Mouse (Mus musculus): ENCODE data around the gene Atxn1. TPM values are rescaled to one million over a fixed set of nuclear protein-coding genes. Genes with fewer than 3 reads are reported as not detected.
A peak's percentile ranks its signal among the peaks of the same experiment; 100 is the strongest.

Gene Atxn1
- polyA plus RNA-seq, 1 experiment from 2014 or later, result 10.4 TPM

GRCm38 (mm10) chr13:45614762-45615161, 350.0 kb downstream of the Atxn1 start:
- Histone ChIP-seq H3K4me1 (ENCODE audit: control insufficient read depth, insufficient read depth, low read length) (no peaks in the 10 kb centered on the region), H3K27me3 (ENCODE audit: control insufficient read depth, insufficient read depth, low read depth, low read length) (no peaks in the 10 kb centered on the region), H3K4me3 (ENCODE audit: low read depth, low read length) (no peak overlapping the region), H3K4me2 (ENCODE audit: low read length) (no peak overlapping the region), H3K9ac (ENCODE audit: low read depth, low read length) (no peak overlapping the region), H3K9me3 (replicated peaks; ENCODE audit: control insufficient read depth, low read length, poor library complexity, severe bottlenecking) (no peaks in the 10 kb centered on the region), H3K27ac (ENCODE audit: low read length) (no peak overlapping the region), H3K36me3 (ENCODE audit: control insufficient read depth, insufficient read depth, low read length) (no peaks in the 10 kb centered on the region)
- 67% methylated on average over 11 of the region's 11 CpGs for WGBS
- ATAC-seq, result no peak

- no peak overlapping the region for H3K4me2 ChIP-seq (ENCODE audit: low read length)
- H3K4me1 ChIP-seq (ENCODE audit: control insufficient read depth, insufficient read depth, low read length), result peaks cover 4% of the 10 kb centered on the region; the same call in 1 of the 2 replicates
- no peak for ATAC-seq
- no peak overlapping the region for H3K27ac ChIP-seq (ENCODE audit: low read length)
- H3K4me3 ChIP-seq (ENCODE audit: low read depth, low read length), result no peak overlapping the region
- H3K27me3 ChIP-seq (ENCODE audit: control insufficient read depth, insufficient read depth, low read depth, low read length), result no peaks in the 10 kb centered on the region
- H3K9me3 ChIP-seq (replicated peaks; ENCODE audit: control insufficient read depth, low read length, poor library complexity, severe bottlenecking), result no peaks in the 10 kb centered on the region
- H3K9ac ChIP-seq (ENCODE audit: low read depth, low read length), result no peak overlapping the region
- WGBS, result 34% methylated on average over 5 of the region's 5 CpGs
- H3K36me3 ChIP-seq (ENCODE audit: control insufficient read depth, insufficient read depth, low read length), result no peaks in the 10 kb centered on the region
Observed at GRCm38 (mm10) chr13:45613346-45613745, 351.5 kb downstream of the Atxn1 start.

GRCm38 (mm10) chr13:45611554-45611953, 353.3 kb downstream of the Atxn1 start:
- ATAC-seq, result no peak
- 83% methylated on average over 3 of the region's 3 CpGs for WGBS
- H3K9ac ChIP-seq (ENCODE audit: low read depth, low read length), result no peak overlapping the region

GRCm38 (mm10) chr13:45609461-45609860, 355.3 kb downstream of the Atxn1 start:
- no peak overlapping the region for H3K4me2 ChIP-seq (ENCODE audit: low read length)
- no peaks in the 10 kb centered on the region for H3K36me3 ChIP-seq (ENCODE audit: control insufficient read depth, insufficient read depth, low read length)
- H3K4me3 ChIP-seq (ENCODE audit: low read depth, low read length), result no peak overlapping the region
- 34% methylated on average over 4 of the region's 4 CpGs for WGBS
- H3K9ac ChIP-seq (ENCODE audit: low read depth, low read length), result no peak overlapping the region
- no peak overlapping the region for H3K27ac ChIP-seq (ENCODE audit: low read length)
- H3K9me3 ChIP-seq (replicated peaks; ENCODE audit: control insufficient read depth, low read length, poor library complexity, severe bottlenecking), result no peaks in the 10 kb centered on the region
- no peaks in the 10 kb centered on the region for H3K27me3 ChIP-seq (ENCODE audit: control insufficient read depth, insufficient read depth, low read depth, low read length)
- ATAC-seq, result no peak
- H3K4me1 ChIP-seq (ENCODE audit: control insufficient read depth, insufficient read depth, low read length), result peaks cover 4% of the 10 kb centered on the region; the same call in 1 of the 2 replicates

More at GRCm38 (mm10) chr13:45611554-45611953, 353.3 kb downstream of the Atxn1 start:
- H3K9me3 ChIP-seq (replicated peaks; ENCODE audit: control insufficient read depth, low read length, poor library complexity, severe bottlenecking), result no peaks in the 10 kb centered on the region
- peaks cover 4% of the 10 kb centered on the region; the same call in 1 of the 2 replicates for H3K4me1 ChIP-seq (ENCODE audit: control insufficient read depth, insufficient read depth, low read length)
- H3K27me3 ChIP-seq (ENCODE audit: control insufficient read depth, insufficient read depth, low read depth, low read length), result no peaks in the 10 kb centered on the region
- no peak overlapping the region for H3K4me2 ChIP-seq (ENCODE audit: low read length)
- no peak overlapping the region for H3K4me3 ChIP-seq (ENCODE audit: low read depth, low read length)
- no peak overlapping the region for H3K27ac ChIP-seq (ENCODE audit: low read length)
- no peaks in the 10 kb centered on the region for H3K36me3 ChIP-seq (ENCODE audit: control insufficient read depth, insufficient read depth, low read length)

GRCm38 (mm10) chr13:45608593-45608992, 356.2 kb downstream of the Atxn1 start:
- H3K36me3 ChIP-seq (ENCODE audit: control insufficient read depth, insufficient read depth, low read length), result no peaks in the 10 kb centered on the region
- H3K27ac ChIP-seq (ENCODE audit: low read length), result no peak overlapping the region
- H3K4me2 ChIP-seq (ENCODE audit: low read length), result no peak overlapping the region
- no peaks in the 10 kb centered on the region for H3K9me3 ChIP-seq (replicated peaks; ENCODE audit: control insufficient read depth, low read length, poor library complexity, severe bottlenecking)
- 97% methylated on average over 5 of the region's 5 CpGs for WGBS
- no peaks in the 10 kb centered on the region for H3K27me3 ChIP-seq (ENCODE audit: control insufficient read depth, insufficient read depth, low read depth, low read length)
- no peak overlapping the region for H3K4me3 ChIP-seq (ENCODE audit: low read depth, low read length)
- H3K9ac ChIP-seq (ENCODE audit: low read depth, low read length), result no peak overlapping the region
- ATAC-seq, result no peak
- H3K4me1 ChIP-seq (ENCODE audit: control insufficient read depth, insufficient read depth, low read length), result peaks cover 4% of the 10 kb centered on the region; the same call in 1 of the 2 replicates

- 69% methylated on average over 2 of the region's 2 CpGs for WGBS
- Histone ChIP-seq H3K4me3 (ENCODE audit: low read depth, low read length) (no peak overlapping the region), H3K4me2 (ENCODE audit: low read length) (no peak overlapping the region), H3K36me3 (ENCODE audit: control insufficient read depth, insufficient read depth, low read length) (no peaks in the 10 kb centered on the region), H3K9ac (ENCODE audit: low read depth, low read length) (no peak overlapping the region), H3K4me1 (ENCODE audit: control insufficient read depth, insufficient read depth, low read length) (peaks cover 4% of the 10 kb centered on the region; the same call in 1 of the 2 replicates), H3K27ac (ENCODE audit: low read length) (no peak overlapping the region), H3K9me3 (replicated peaks; ENCODE audit: control insufficient read depth, low read length, poor library complexity, severe bottlenecking) (no peaks in the 10 kb centered on the region), H3K27me3 (ENCODE audit: control insufficient read depth, insufficient read depth, low read depth, low read length) (no peaks in the 10 kb centered on the region)
- ATAC-seq, result no peak
Observed at GRCm38 (mm10) chr13:45607946-45608345, 356.9 kb downstream of the Atxn1 start.

- ATAC-seq, result no peak
- Histone ChIP-seq H3K4me2 (ENCODE audit: low read length) (no peak overlapping the region), H3K36me3 (ENCODE audit: control insufficient read depth, insufficient read depth, low read length) (no peaks in the 10 kb centered on the region), H3K4me3 (ENCODE audit: low read depth, low read length) (no peak overlapping the region), H3K9ac (ENCODE audit: low read depth, low read length) (no peak overlapping the region), H3K9me3 (replicated peaks; ENCODE audit: control insufficient read depth, low read length, poor library complexity, severe bottlenecking) (no peaks in the 10 kb centered on the region), H3K27me3 (ENCODE audit: control insufficient read depth, insufficient read depth, low read depth, low read length) (no peaks in the 10 kb centered on the region), H3K4me1 (ENCODE audit: control insufficient read depth, insufficient read depth, low read length) (peaks cover 9% of the 10 kb centered on the region; the same call in 1 of the 2 replicates), H3K27ac (ENCODE audit: low read length) (no peak overlapping the region)
- 94% methylated on average over 6 of the region's 6 CpGs for WGBS
Observed at GRCm38 (mm10) chr13:45603636-45604035, 361.2 kb downstream of the Atxn1 start.

GRCm38 (mm10) chr13:45600443-45600842, 364.4 kb downstream of the Atxn1 start:
- WGBS, result 39% methylated on average over 6 of the region's 6 CpGs
- no peak for ATAC-seq

GRCm38 (mm10) chr13:45599831-45600230, 365.0 kb downstream of the Atxn1 start:
- H3K36me3 ChIP-seq (ENCODE audit: control insufficient read depth, insufficient read depth, low read length), result no peaks in the 10 kb centered on the region
- no peak for ATAC-seq
- H3K9ac ChIP-seq (ENCODE audit: low read depth, low read length), result no peak overlapping the region
- H3K27ac ChIP-seq (ENCODE audit: low read length), result peak overlapping the region; percentile 3; the same call in 1 of the 2 replicates
- H3K9me3 ChIP-seq (replicated peaks; ENCODE audit: control insufficient read depth, low read length, poor library complexity, severe bottlenecking), result no peaks in the 10 kb centered on the region
- WGBS, result 25% methylated on average over 2 of the region's 2 CpGs
- no peaks in the 10 kb centered on the region for H3K27me3 ChIP-seq (ENCODE audit: control insufficient read depth, insufficient read depth, low read depth, low read length)
- H3K4me1 ChIP-seq (ENCODE audit: control insufficient read depth, insufficient read depth, low read length), result peaks cover 15% of the 10 kb centered on the region
- H3K4me3 ChIP-seq (ENCODE audit: low read depth, low read length), result no peak overlapping the region
- no peak overlapping the region for H3K4me2 ChIP-seq (ENCODE audit: low read length)

More at GRCm38 (mm10) chr13:45600443-45600842, 364.4 kb downstream of the Atxn1 start:
- H3K9ac ChIP-seq (ENCODE audit: low read depth, low read length), result no peak overlapping the region
- peak overlapping the region; percentile 18 for H3K27ac ChIP-seq (ENCODE audit: low read length)
- H3K36me3 ChIP-seq (ENCODE audit: control insufficient read depth, insufficient read depth, low read length), result no peaks in the 10 kb centered on the region
- H3K4me1 ChIP-seq (ENCODE audit: control insufficient read depth, insufficient read depth, low read length), result peaks cover 14% of the 10 kb centered on the region
- H3K4me3 ChIP-seq (ENCODE audit: low read depth, low read length), result no peak overlapping the region
- no peaks in the 10 kb centered on the region for H3K27me3 ChIP-seq (ENCODE audit: control insufficient read depth, insufficient read depth, low read depth, low read length)
- H3K9me3 ChIP-seq (replicated peaks; ENCODE audit: control insufficient read depth, low read length, poor library complexity, severe bottlenecking), result no peaks in the 10 kb centered on the region
- no peak overlapping the region for H3K4me2 ChIP-seq (ENCODE audit: low read length)
